Mouse (Mus musculus) mesoderm, embryonic 11.5 days (tissue): ENCODE results near the gene Sema4c.
A peak's percentile ranks its signal among the peaks of the same experiment; 100 is the strongest.

Experiments used
- DNase-seq: peaks from one replicate; pipeline ENCODE4 v3.0.0-alpha.2; 2012; ENCODE audit warnings: low read depth, low spot score

The Sema4c gene

DNA sequence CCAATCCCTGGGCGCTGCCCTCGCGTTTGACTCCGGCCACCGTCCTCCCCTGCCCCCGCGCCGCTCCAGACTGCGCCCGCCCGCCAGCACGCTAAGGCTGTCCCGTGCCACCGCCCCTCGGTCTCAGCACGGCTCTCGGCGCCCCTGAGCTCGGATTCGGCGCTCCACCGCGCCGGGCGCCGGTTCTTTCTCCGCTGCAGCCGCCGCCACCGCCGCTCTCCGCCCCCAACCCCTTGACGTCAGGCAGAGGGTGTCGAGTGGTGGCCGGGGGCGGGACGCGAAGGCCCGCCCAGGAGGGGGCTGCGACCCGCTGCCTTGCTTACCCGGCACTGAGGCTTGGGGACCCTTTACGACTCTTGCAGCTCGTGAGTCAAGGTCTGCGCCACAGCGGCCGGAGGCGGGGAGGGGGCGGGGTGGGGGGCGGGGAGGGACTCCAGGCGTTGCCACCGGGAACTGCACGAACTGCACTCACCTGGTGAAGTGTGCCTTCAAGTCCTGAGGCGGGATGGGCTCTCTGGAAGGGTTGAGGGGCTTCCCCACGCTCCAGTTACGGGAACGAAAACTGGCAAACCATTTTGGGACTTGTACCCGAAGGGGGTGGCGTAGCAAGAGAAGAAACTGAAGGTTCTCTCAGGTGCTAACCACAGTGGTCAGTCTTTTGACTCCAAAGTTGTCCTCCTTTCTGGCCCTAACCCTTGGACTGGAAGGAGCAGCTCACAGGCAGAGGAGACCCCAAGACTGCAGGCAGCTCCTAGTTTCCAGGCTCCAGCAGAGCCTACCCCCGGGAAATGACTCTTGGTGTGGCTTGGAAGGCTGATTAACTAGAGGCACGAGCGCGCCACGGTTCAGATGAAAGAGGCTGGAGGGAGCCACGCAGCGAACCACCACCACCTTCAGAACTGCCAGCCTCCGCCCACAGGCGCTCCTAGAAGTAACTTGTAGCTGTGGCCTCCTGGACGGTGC is at the start of gene Sema4c:
Gene Sema4c, minus strand, starts transcription at position 319 of the 963 bp plus-strand sequence.
- DNase-seq: peak; percentile 90

DNA sequence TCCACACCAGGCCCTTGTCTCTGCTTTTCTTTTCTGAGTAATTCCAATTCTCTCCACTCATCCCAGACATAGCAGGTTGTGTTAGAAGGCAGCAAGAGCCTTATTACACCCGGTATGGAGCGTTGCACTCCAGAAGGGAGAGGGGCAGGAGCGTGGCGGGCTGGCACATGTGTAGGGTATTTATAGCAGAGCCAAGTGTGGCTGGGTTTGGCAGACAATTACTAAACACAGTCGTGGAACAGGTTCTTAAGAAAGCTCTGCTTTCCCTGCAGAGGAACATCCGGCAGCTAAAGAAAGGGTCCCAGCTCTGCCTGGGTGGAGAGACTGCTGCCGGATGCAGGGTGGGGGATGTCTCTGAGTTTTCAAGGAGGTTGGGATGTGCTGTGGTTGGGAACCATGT is 48.8 kb upstream of the Sema4c start:
- DNase-seq: no peak

DNA sequence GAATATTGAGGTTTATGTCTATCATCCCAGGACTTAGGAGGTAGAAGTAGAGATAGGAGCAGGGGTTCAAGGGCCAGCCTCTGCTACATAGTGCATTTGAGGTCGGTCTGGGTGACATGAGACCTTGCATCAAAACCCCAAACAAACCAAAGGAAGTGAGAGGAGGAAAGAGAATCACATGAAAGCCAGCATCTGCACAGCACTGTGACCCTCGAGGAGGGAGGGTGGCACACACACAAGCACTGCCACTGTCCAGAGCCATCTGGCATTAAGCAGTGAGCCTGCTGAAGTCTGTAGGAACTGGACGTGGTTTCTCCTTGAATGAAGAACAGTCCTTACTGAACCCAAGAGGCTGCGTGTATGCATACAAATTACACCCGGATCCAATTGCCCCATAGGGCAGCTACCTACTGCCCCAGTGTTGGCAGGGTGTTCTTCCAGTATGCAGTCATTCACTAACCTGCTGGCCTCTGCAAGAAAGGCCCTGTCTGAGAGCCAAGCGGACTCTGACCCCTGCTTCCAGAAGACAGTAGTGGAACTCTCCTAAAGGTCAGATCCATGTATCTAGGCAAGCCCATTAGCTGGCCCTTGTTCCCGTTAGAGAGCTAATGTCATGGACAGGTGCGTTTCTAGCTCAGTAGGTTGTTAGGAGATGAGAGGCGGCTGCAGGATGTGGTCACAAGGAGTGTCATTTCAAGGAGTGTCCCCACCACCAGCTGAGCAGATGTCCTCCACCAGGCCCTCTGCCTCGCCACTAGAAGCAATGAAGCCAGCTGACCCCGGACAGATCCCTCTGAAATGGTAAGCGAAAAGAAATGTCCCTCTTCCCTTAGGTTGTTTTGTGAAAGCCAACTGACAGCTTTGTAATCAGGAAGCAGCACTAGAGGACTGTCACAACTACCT is 46.4 kb upstream of the Sema4c start:
- no peak for DNase-seq

DNA sequence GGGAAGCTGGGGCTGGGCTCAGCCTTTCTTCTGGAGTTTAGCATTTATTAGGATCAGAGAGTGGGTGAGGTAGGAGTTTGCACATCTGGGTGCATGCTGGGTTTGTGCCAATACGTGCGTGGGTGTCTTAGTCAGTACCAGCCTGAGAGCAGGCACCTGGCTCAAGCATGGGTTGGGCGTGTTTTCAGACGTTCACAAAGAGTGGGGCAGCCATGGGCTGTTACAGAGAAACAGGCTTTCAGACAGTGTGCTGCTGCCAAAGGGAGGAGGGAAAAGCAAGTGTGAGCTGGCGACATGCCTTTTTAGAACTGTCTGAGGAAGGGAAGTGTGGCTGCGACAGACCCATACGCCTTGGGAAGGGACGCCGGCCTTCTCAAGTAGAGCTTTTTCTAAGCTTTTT is 45.2 kb upstream of the Sema4c start:
- DNase-seq: no peak

DNA sequence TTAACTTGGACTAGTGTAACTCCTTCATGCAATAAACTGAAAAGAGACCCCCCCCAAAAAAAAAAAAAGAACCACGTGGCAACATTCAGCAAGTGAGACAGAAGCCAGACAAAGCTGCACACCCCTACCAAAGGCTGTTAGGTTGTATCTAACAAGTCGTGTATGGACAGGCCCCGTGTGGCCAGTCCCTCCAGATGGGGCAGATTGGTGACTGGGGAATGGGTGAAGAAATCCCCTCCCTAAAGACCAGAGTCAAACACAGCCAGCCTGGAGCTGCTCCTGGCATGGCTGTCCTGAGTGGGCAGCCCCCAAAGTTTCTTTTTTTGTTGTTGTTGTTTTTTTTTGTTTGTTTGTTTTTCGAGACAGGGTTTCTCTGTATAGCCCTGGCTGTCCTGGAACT is 44.1 kb upstream of the Sema4c start:
- no peak for DNase-seq

DNA sequence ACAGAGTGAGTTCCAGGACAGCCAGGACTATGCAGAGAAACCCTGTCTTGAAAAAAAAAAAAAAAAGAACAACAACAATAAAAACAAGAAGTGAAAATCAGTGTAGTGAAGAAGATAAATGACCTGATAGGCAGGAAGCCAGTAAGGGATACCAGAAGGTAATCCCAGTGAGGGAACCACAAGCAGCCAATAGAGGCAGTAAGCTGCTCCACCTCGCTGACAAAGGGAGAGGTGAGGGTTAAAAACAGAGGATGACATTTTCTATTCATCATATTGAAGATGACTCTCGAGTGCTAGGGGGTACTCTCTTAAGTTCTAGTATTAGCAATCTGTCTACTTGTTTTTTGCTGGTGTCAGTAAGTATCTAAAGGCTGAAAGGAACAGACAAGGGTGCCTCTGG is 40.3 kb upstream of the Sema4c start:
- DNase-seq: no peak

DNA sequence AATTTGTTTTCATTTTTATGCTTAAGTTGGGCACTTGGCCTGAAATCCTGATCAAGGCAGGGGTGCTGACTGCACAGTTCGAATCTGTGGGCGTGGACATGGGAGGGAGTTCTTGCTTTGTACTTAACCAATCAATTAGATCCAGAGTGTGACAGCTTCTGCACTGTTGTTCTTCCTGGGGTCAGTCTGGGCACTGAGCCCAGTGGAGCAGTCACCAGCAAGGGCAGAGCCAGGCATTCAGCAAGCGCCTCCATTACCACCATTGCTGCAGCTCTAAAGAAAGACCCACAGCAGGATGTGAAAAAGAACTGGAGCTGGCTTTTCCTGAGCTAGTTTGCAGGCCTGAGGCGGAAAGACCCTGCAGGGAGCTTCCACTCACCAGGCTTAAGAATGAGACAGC is 38.0 kb upstream of the Sema4c start:
- DNase-seq: peak; percentile 51

DNA sequence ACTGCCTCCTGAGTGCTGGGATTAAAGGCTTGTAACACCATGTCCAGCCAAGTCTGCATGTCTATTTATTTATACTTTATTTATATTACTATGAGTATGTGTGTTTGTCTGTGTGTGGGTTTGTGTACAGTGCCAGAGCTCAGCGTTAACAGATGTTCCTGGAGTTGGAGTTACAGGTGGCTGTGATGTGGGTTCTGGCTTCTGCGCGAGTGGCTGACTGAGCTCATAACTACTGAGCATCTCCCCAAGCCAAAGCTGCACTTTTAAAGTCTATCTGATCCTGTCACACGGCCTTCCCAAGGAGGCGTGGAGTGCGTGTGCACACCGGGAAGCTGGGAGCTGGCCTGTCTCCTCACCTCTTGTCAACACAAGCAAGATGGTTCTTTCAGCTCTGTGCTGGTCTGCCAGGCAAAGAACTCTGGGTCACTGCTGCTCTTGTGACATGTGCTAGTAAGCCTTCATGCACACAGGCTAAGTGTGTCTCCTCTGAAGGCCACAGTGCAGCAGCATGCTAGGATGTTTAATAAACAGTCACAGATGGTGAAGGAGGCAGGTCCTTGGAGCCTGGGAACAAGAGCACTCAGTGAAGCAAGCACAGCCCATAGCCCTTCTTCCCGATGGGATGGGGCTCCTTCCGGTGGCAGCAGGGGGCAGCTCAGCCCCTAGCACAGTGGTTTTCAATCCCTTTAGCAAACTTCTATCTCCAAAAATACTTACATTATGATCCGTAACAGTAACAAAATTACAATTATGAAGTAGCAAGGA is 37.2 kb upstream of the Sema4c start:
- no peak for DNase-seq

DNA sequence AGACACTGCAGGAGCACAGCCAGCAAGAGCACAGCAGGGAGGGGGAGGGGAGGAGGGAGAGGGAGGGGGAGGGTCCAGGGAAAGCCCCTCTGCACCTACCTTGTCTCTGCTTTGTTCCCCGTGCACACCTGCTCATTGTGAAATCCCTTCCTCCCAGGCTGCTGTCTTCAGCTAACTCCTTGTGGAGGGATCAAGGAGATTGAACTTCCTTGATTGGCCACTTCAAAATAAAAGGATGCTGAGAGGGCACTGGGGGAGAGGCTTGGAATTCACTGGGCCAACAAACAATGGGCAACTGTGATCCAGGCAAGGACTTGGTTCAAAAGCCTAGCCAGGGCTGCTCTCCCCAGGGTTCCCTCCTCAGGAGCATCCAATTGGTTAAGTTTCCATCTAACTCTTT is 35.0 kb upstream of the Sema4c start:
- no peak for DNase-seq

DNA sequence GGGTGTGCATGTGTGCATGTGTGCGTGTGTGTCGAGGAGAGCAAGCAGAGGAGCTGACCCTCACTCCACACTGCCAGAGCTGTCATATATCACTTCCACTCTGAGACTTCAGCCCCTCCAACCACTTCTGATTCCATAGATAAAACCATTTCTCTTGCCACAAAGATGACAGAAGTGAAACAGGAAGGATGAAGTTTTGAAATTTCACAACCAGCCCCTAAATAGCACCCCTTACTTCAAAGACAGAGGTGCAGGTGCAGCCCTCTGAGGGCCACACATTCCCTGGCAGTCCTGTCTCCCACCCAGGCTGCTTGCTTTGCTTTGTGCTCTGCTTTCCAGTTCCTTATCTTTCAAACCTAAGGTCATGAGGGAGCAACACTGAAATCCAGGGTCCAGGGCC is 33.3 kb upstream of the Sema4c start:
- DNase-seq: no peak

DNA sequence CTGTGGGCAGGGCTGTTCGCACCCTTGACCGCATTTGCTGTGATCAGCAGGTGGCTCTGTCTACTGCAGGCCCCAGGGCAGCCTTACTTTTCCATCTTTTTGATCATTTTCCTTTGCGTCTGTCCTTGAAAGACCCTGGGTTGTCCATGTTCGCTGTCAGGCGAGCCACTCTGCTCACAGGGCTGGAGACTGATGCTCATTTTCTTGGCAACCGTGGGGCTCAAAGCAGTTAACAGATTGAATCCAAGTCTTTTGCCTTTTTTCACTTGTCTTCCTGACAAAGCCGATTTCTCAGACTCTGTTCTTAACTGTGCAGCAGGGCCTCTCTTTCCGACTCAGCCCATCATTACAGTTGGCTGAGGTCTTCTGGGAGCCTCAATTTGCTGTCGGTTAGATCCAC is 32.5 kb upstream of the Sema4c start:
- DNase-seq: no peak

DNA sequence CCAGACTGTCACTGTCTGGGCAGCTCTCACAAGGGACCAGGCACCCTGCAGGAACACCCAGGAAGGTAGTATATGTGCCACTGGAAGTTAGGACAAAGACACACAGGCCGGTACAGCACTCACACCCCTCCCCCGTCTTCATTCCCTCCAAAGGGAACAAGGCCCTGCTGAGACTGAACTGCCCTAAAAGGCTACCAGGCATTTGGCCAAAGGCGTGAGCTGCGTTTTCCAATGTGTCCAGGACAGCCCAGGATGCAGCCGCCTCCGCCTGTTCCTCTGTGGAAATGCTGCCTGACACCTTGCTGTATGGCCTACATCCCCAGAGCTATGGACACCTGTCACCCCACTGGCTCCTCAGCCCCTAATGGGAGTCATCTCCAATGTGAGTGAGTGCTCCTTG is 31.3 kb upstream of the Sema4c start:
- no peak for DNase-seq

DNA sequence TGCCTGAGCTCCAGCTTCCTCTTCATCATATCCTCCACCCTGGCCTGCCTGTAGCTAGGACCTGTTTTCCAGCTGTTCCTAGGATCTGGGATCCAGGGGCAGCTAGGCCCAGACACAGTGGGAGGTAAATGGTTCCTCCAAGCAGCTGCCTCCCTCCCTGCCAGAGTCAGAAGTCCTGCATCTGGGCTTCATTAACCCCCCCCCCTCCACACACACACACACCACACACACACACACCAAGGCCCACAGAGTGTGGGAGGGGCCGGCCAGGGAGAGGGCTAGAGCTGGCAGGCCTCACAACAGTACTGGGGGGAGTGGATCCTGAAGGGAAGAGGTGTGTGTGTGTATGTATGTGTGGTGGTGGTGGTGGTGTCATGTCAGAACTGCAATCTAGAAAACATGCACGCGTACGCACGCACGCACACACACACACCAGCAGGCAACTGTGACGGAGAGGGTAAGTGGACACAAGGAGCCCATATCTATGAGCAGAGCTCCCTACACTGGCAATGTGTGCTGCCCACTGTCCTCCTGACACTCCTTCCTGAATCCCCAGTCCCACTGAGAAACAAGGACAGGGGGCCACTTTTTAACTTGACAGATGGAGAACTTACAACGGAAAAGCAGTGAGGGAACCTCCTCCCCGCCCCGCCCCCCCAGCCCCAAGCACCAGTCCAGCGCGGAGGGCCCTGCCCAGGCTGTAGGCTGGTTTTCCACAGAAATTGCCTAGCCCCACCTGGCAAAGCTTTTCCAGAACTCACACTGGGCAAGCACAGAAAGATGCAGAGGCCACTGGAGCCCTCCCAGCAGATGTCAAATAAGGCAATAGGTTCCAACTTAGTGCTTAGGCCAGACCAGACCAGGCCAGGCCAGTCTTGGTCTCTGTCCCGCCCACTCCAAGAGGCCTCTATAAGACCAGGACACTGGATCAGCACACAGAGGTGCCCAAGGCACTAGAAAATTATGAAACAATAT is 30.6 kb upstream of the Sema4c start:
- DNase-seq: peak; percentile 76

DNA sequence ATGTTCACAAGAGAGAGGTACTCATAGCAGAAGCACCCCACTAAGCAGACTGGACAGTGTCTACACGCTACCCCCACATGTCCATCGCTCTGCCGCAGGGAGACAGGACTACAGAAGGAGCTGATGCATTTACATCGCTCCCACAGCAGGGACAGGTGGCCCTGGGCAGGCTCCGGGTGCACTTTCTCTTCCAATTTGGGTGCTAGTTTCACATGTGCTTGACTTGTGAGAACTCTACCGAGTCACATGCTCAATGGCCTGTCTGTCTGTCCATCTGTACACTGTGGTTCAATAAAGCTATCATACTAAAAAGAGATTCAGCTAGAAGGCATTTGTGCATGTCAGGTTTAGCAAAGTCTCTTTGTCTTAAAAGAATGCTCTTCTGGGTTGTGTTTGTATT is 29.7 kb upstream of the Sema4c start:
- no peak for DNase-seq

DNA sequence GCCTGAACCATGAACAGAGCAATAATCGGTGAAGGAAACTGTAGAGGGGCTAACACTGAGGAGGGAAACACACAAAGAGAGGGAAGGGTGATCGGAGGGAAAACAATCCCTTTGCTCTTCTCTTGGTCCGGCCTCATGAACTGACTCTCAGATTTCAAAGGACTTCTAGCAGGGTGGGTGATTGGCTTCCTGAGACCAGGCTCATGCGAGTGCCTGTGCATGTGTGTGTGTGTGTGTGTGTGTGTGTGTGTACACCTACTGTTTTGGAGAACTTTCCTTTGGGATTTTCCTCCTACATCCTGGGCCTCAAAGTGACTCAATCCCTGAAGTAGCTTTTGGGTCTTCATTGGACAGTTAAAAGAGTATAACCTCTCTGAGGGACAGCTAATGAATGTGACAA is 28.1 kb upstream of the Sema4c start:
- DNase-seq: no peak

DNA sequence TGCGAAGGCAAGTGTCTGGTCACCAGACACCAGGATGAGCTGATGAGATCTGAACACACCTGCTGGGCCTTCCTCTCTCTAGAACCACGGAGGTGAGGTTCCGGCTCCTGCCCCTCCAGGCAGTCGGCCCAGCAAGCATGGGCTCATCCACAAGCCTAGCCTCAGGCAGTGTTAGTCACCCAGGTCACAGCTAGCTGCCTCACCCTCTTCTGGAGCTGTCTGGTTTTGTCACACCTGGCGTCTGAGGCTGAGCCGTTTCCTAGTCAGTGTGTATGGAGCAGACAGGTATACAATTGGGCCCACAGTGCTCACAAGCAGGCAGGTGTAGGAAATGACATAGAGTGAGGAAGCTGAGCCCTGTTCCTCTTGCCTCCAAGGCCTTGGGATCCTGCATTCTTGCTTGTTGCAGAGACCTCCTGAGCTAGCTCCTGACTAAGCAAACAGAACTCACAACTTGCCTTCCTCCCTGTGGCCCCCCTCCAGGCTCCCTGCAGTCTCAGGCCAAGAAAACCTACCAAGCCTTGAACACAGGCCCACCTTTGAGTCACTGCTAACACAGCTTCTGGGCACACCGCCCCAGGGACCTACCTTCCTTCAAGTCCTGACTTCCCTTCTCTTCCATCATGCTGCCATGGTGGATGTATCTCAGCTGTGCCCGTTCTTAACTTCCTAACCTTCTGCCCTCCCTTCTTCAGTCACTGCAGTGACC is 25.4 kb upstream of the Sema4c start:
- DNase-seq: no peak

DNA sequence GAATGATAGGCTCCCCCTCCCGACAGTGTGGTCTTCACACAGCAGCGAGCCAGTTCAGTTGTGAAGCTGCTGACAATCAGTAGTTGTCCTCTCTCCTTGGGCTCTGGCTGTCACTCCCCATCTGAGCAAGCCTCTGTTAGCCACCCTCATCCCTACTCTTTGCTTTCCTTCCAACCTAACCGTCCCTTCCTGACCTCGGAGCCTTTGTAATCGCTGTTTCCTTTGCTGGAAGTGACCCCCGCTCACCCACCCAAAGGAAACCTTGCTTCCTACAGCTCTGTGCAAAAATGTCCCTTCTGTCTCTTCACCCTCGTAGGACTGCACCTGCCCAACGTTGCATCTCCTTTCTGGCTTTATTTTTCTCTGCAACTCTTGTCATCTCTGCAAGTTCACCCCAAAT is 24.1 kb upstream of the Sema4c start:
- DNase-seq: no peak

DNA sequence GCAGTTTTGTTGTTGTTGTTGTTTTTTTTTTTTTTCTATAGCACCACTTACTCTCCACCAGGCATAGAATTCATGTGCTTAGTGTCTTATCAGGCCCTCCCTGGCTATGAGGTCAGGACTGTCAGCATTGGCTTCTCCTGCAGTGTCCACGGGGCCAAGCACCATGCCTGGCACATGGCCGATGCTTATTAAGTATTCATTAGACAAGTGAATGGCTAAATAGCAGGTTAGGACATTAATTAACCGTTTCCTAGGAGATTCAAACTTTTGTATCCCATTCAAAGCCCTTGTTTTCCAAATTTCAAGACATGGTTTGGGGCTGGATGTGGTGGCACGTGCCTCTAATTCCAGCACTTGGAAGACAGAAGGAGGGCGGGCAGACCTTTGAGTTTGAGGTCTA is 23.1 kb upstream of the Sema4c start:
- no peak for DNase-seq

DNA sequence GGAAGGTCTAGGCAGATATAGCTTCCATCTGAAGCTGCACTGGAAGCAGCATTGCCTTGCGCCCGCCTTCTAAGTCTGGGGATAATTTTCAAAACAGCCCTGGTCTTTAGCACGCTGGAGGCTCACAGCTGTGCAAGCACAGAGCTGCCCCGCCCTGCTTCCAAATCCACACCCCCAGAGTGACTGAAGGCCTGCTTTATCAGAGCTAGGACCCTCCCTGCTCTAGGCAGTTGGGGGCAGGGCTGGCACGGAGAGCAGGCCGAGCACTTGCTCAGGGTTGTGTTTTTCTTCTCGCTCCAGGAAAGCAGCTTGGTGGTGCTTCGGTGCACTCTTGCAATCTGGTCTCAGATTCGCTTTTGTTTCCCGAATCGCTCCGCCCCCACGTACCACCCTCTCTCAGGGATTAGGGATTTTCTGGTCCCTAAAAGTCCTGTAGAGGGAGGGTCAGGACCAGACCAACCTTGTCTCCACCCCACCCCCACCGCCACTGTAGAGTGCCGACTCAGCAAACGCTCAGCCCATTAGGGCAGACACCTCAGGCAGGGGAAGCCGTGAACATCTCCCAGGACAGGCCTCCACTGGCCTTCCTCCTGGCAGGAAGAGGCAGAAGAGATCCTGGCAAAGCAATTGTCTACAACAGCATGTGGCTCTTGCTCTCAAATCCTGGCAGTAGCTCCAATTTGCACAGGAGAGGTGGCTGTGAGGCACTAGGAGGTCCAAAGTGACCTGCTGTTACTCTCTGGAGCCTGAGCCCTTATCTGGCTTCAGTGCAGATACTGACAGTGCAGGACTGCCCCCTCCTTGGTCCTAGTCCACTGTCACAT is 22.4 kb upstream of the Sema4c start:
- DNase-seq: peak; percentile 77
